Mouse (Mus musculus): ENCODE measurements around the gene Plxnd1. TPM values are rescaled to one million over a fixed set of nuclear protein-coding genes. Genes with fewer than 3 reads are reported as not detected.

Plxnd1 gene
- polyA plus RNA-seq, 1 experiment from 2014 or later: 42.3 TPM

DNA sequence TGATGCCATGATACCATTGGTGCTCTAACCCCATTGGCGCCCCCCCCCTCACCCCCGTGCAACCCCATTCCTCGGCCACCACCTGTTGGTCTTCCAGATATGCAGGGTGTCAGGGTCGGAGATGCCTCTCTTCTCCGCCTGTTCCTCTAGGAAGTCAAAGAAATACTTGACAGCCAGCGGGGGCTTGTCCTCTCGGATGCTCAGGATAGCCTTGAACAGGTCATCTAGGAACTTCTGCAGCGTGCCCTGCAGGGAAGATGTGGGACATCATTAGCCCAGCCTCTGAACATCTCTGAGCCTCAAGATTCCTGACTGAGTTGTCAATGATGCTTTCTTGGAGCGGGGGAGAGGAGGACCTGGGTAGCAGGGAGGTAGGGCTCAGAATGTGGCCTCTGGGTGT, 36.4 kb downstream of the Plxnd1 start:
- H3K36me3 ChIP-seq (ENCODE audit: insufficient read depth, low read length): peaks cover 45% of the 10 kb centered on the region
- H3K4me1 ChIP-seq (replicated peaks; ENCODE audit: insufficient read depth, low read length): peaks cover 17% of the 10 kb centered on the region
- H3K27ac ChIP-seq: no peak overlapping the region
- 92% methylated on average over 9 of the region's 9 CpGs for WGBS
- ATAC-seq (replicated peaks; ENCODE audit: low FRiP score, low read depth): no peak
- no peak for DNase-seq (ENCODE audit: low spot score)
- TF ChIP-seq CTCF (IDR thresholded peaks at IDR 0.05; ENCODE audit: low read depth): no peak
- H3K4me3 ChIP-seq (replicated peaks; ENCODE audit: low read depth, low read length): no peak overlapping the region
- H3K4me2 ChIP-seq (ENCODE audit: low read length): no peak overlapping the region
- no peak overlapping the region for H3K9ac ChIP-seq (ENCODE audit: low read depth, low read length)
- no peaks in the 10 kb centered on the region for H3K27me3 ChIP-seq (ENCODE audit: insufficient read depth, low read length)
- no peaks in the 10 kb centered on the region for H3K9me3 ChIP-seq (replicated peaks; ENCODE audit: low read length)

- no peak for TF ChIP-seq CTCF (IDR thresholded peaks at IDR 0.05; ENCODE audit: low read depth)
- Histone ChIP-seq H3K36me3 (ENCODE audit: insufficient read depth, low read length) (peaks cover 44% of the 10 kb centered on the region), H3K4me1 (replicated peaks; ENCODE audit: insufficient read depth, low read length) (peaks cover 17% of the 10 kb centered on the region), H3K27me3 (ENCODE audit: insufficient read depth, low read length) (no peaks in the 10 kb centered on the region), H3K9ac (ENCODE audit: low read depth, low read length) (no peak overlapping the region), H3K27ac (peak overlapping the region; percentile 54; the same call in 1 of the 2 replicates), H3K9me3 (replicated peaks; ENCODE audit: low read length) (no peaks in the 10 kb centered on the region), H3K4me2 (ENCODE audit: low read length) (no peak overlapping the region), H3K4me3 (replicated peaks; ENCODE audit: low read depth, low read length) (no peak overlapping the region)
- DNase-seq (ENCODE audit: low spot score) (no peak), ATAC-seq (replicated peaks; ENCODE audit: low FRiP score, low read depth) (no peak)
- 41% methylated on average over 6 of the region's 6 CpGs for WGBS
Observed at GRCm38 (mm10) chr6:115957681-115958080, 37.1 kb downstream of the Plxnd1 start.

GRCm38 (mm10) chr6:115956922-115957601, 37.7 kb downstream of the Plxnd1 start:
- ATAC-seq (replicated peaks; ENCODE audit: low FRiP score, low read depth) (peak; percentile 75), DNase-seq (ENCODE audit: low spot score) (peak; percentile 90)
- Histone ChIP-seq H3K9me3 (replicated peaks; ENCODE audit: low read length) (no peaks in the 10 kb centered on the region), H3K9ac (ENCODE audit: low read depth, low read length) (no peak overlapping the region), H3K27me3 (ENCODE audit: insufficient read depth, low read length) (no peaks in the 10 kb centered on the region), H3K4me2 (ENCODE audit: low read length) (no peak overlapping the region), H3K4me1 (replicated peaks; ENCODE audit: insufficient read depth, low read length) (peaks cover 17% of the 10 kb centered on the region), H3K36me3 (ENCODE audit: insufficient read depth, low read length) (peaks cover 38% of the 10 kb centered on the region), H3K4me3 (replicated peaks; ENCODE audit: low read depth, low read length) (no peak overlapping the region), H3K27ac (peak overlapping the region; percentile 54)
- TF ChIP-seq CTCF (IDR thresholded peaks at IDR 0.05; ENCODE audit: low read depth): no peak
- WGBS: 29% methylated on average over 16 of the region's 16 CpGs

- Histone ChIP-seq H3K4me3 (replicated peaks; ENCODE audit: low read depth, low read length) (no peak overlapping the region), H3K36me3 (ENCODE audit: insufficient read depth, low read length) (peaks cover 37% of the 10 kb centered on the region), H3K9ac (ENCODE audit: low read depth, low read length) (0 out of 2 replicates have a peak overlapping the region, but pooled peaks have one; percentile 8), H3K27me3 (ENCODE audit: insufficient read depth, low read length) (no peaks in the 10 kb centered on the region), H3K9me3 (replicated peaks; ENCODE audit: low read length) (no peaks in the 10 kb centered on the region), H3K4me1 (replicated peaks; ENCODE audit: insufficient read depth, low read length) (peaks cover 17% of the 10 kb centered on the region), H3K4me2 (ENCODE audit: low read length) (no peak overlapping the region), H3K27ac (0 out of 2 replicates have a peak overlapping the region, but pooled peaks have one; percentile 54)
- 69% methylated on average over 13 of the region's 13 CpGs for WGBS
- ATAC-seq (replicated peaks; ENCODE audit: low FRiP score, low read depth) (no peak), DNase-seq (ENCODE audit: low spot score) (no peak)
- TF ChIP-seq CTCF (IDR thresholded peaks at IDR 0.05; ENCODE audit: low read depth): peak; percentile 50; the same call in 1 of the 2 replicates
Observed at GRCm38 (mm10) chr6:115956418-115956921, 38.3 kb downstream of the Plxnd1 start.

GRCm38 (mm10) chr6:115955664-115956063, 39.1 kb downstream of the Plxnd1 start:
- no peak overlapping the region for H3K27ac ChIP-seq
- no peak overlapping the region for H3K9ac ChIP-seq (ENCODE audit: low read depth, low read length)
- no peak overlapping the region for H3K4me3 ChIP-seq (replicated peaks; ENCODE audit: low read depth, low read length)
- no peak for TF ChIP-seq CTCF (IDR thresholded peaks at IDR 0.05; ENCODE audit: low read depth)
- no peaks in the 10 kb centered on the region for H3K9me3 ChIP-seq (replicated peaks; ENCODE audit: low read length)
- peaks cover 30% of the 10 kb centered on the region for H3K36me3 ChIP-seq (ENCODE audit: insufficient read depth, low read length)
- WGBS: 73% methylated on average over 11 of the region's 11 CpGs
- H3K4me1 ChIP-seq (replicated peaks; ENCODE audit: insufficient read depth, low read length): peaks cover 17% of the 10 kb centered on the region
- H3K4me2 ChIP-seq (ENCODE audit: low read length): no peak overlapping the region
- ATAC-seq (replicated peaks; ENCODE audit: low FRiP score, low read depth) (no peak), DNase-seq (ENCODE audit: low spot score) (no peak)
- no peaks in the 10 kb centered on the region for H3K27me3 ChIP-seq (ENCODE audit: insufficient read depth, low read length)

DNA sequence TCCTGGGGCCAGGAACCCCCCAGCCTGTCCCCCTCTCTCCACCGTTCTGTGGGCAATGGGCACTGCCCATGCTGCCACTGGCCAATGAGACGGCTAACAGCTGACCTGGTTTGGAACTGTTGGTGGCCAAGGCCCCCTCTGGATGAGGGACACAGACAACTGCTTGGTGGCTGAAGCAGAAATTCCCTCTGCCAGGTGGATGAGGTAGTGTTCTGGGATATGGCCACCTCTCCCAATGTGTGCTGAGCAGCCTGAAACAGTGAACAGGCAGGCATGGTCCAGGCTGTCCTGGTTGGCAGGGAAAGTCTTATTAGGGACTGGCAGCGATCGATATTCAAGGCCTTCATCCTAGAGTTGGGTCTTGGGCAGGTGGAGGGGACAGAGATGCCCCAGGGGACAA, 39.6 kb downstream of the Plxnd1 start:
- no peaks in the 10 kb centered on the region for H3K27me3 ChIP-seq (ENCODE audit: insufficient read depth, low read length)
- no peaks in the 10 kb centered on the region for H3K9me3 ChIP-seq (replicated peaks; ENCODE audit: low read length)
- no peak overlapping the region for H3K4me2 ChIP-seq (ENCODE audit: low read length)
- no peak for TF ChIP-seq CTCF (IDR thresholded peaks at IDR 0.05; ENCODE audit: low read depth)
- DNase-seq (ENCODE audit: low spot score) (no peak), ATAC-seq (replicated peaks; ENCODE audit: low FRiP score, low read depth) (no peak)
- H3K4me3 ChIP-seq (replicated peaks; ENCODE audit: low read depth, low read length): no peak overlapping the region
- H3K27ac ChIP-seq: no peak overlapping the region
- WGBS: 80% methylated on average over 4 of the region's 4 CpGs
- peaks cover 17% of the 10 kb centered on the region for H3K4me1 ChIP-seq (replicated peaks; ENCODE audit: insufficient read depth, low read length)
- peaks cover 25% of the 10 kb centered on the region for H3K36me3 ChIP-seq (ENCODE audit: insufficient read depth, low read length)
- no peak overlapping the region for H3K9ac ChIP-seq (ENCODE audit: low read depth, low read length)

All from kidney, postnatal 0 days (tissue).